Mouse (Mus musculus) adrenal gland, adult 10 weeks (tissue): Measurements from ENCODE around the gene Serpina1b. TPM values are rescaled to one million over a fixed set of nuclear protein-coding genes. Genes with fewer than 3 reads are reported as not detected.

Experiments
- polyA plus RNA-seq: library from polyadenylated mRNA; stranded (reverse); fragments of 350-450 nt; fragmentation: Illumina TruSeq; extraction: RNeasy Lipid Tissue Mini Kit (QIAGEN cat#74804); gene quantifications from one replicate; pipeline ENCODE4 v1.2.3, GENCODE M21; 2014; ENCODE audit warnings: low read depth, low replicate concordance

Gene Serpina1b
- polyA plus RNA-seq: not detected

GRCm38 (mm10) chr12:103830273-103830672 is at the start of gene Serpina1b:
Serpina1b (minus strand) TSS chr12:103830373.

DNA sequence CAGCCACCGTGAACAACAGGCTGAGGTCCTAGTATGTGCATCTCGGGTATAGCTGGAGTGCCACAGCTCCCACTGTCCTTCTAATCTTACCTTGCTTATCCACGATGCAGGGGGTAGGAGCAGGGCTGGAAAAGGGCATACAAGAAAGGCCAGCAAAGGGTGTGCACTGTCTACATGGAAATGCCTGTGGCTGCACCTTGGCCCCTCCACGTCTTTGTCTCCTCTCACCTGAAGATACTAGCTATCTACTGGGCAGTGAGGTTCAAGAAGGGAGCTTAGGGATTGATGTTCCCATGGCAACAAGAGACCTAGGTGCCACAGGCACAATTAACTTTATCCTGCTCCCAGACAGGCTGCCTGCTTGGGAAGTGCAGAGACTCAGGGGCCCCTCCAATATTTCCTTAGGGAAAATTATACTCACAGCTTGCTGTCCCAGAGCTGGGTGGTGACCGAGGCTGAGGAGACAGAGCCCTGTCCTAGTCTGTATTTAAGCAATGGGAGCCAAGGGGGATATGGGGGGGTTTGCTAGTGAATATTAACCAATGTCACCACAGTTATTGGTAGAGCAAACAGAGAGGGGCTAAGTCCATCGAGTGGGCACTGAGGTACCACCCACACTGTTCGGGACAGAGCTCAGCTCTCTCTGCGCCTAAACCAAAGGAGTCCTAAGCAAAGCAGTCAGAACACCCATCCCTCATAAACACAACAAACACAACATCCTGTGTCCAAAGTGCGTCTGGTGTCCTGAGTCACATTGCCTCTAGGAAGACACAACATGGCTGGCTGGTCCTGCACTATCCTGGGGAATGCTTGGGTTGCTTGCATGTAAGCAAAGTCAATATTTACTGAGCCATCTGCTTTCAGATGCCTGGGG is 33.2 kb upstream of the Serpina1b start, which contains the start of gene Serpina1a:
TSS of gene Serpina1a (minus strand) at position 462 of the 874 bp plus-strand sequence.

GRCm38 (mm10) chr12:103773246-103773851 is 56.8 kb downstream of the Serpina1b start, which contains the start of gene Serpina1d:
Serpina1d (minus strand) TSS chr12:103773592.

GRCm38 (mm10) chr12:103695429-103695828 is 134.7 kb downstream of the Serpina1b start, which contains the start of gene Serpina1f:
Serpina1f (minus strand) TSS chr12:103695529.

Other genes with a start within 250 kb of the Serpina1b start
- not detected for gene Serpina10, start 198.9 kb downstream of the Serpina1b start, polyA plus RNA-seq
- gene Serpina6, start 173.2 kb downstream of the Serpina1b start, polyA plus RNA-seq: 0.76 TPM
- not detected for gene Serpina16, start 154.2 kb downstream of the Serpina1b start, polyA plus RNA-seq
- not detected for gene Serpina1f, start 134.8 kb downstream of the Serpina1b start, polyA plus RNA-seq
- 0.52 TPM for gene Serpina1d, start 56.8 kb downstream of the Serpina1b start, polyA plus RNA-seq
- gene Serpina1a, start 33.2 kb upstream of the Serpina1b start, polyA plus RNA-seq: not detected
- gene Serpina1c, start 74.5 kb upstream of the Serpina1b start, polyA plus RNA-seq: not detected
- not detected for gene Serpina1e, start 128.6 kb upstream of the Serpina1b start, polyA plus RNA-seq
- gene Serpina11, start 159.6 kb upstream of the Serpina1b start, polyA plus RNA-seq: not detected
- not detected for gene Serpina9, start 183.4 kb upstream of the Serpina1b start, polyA plus RNA-seq
- not detected for gene Serpina12, start 214.1 kb upstream of the Serpina1b start, polyA plus RNA-seq